Mouse (Mus musculus) Patski (cell line): ENCODE results near the gene Col6a5. TPM values are rescaled to one million over a fixed set of nuclear protein-coding genes. Genes with fewer than 3 reads are reported as not detected.

ENCODE experiments used
- ATAC-seq: fragments of 100-300 bp; one replicate; pipeline ENCODE4 v1.8.0; 2021
- CTCF ChIA-PET: fragments of 350-600 bp; sonication (Branson Sonifier 250); formaldehyde crosslinking; loops from one replicate; lab custom pipeline; 2022; ENCODE audit warnings: inconsistent platforms; lab: Charles Lee
- POLR2A ChIA-PET: fragments of 350-600 bp; sonication (Branson Sonifier 250); formaldehyde crosslinking; loops from one replicate; lab custom pipeline; 2022; ENCODE audit warnings: antibody characterized with exemption, inconsistent platforms; lab: Charles Lee
- DNase-seq: peaks from one replicate; pipeline ENCODE4 v3.0.0-alpha.2; 2011; ENCODE audit warnings: low read depth, low spot score
- H3K27me3 ChIP-seq: fragments of 371-371 bp; one replicate; pipeline ENCODE4 v1.5.1; 2021
- CTCF ChIP-seq: fragments of 100-300 bp; IDR thresholded peaks from one replicate; pipeline ENCODE4 v1.5.1; 2021
- in situ Hi-C: fragments of 300-500 bp; cut with MboI; formaldehyde crosslinking; loops from 3 replicates; pipeline ENCODE4 v1.11.1; 2018; ENCODE audit warnings: low pct_unique_long_range_greater_than_20kb, mixed read lengths
- polyA plus RNA-seq: library from polyadenylated mRNA; unstranded; gene quantifications from one replicate; pipeline ENCODE4 v1.2.3, GENCODE M21; 2021

The Col6a5 gene
- polyA plus RNA-seq, 1 experiment from 2014 or later = not detected

DNA sequence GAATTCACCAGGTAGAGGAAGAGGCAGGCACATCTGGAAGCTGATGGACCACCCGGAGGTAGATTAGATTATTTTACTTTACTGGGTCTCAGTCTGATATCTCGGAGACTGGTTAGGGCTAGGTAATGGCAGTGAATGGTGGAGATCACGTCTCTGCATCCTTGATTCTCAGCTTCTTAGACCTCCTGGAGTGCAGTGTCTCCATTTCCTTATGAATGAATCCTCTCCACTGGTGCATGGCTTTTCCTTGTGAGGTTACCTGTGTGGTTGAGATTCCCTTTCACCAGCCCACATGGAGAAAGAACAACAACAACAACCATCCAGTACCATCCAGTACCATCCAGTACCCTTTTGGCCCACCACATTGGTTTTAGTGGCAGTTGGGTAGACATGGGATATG is 11.6 kb upstream of the Col6a5 start:
- no peaks in the 10 kb centered on the region for H3K27me3 ChIP-seq
- in situ Hi-C loops = no loop called here
- DNase-seq (no peak), ATAC-seq (no peak)
- ChIA-PET CTCF (no interaction called here), POLR2A (no interaction called here)
- no peak for TF ChIP-seq CTCF

DNA sequence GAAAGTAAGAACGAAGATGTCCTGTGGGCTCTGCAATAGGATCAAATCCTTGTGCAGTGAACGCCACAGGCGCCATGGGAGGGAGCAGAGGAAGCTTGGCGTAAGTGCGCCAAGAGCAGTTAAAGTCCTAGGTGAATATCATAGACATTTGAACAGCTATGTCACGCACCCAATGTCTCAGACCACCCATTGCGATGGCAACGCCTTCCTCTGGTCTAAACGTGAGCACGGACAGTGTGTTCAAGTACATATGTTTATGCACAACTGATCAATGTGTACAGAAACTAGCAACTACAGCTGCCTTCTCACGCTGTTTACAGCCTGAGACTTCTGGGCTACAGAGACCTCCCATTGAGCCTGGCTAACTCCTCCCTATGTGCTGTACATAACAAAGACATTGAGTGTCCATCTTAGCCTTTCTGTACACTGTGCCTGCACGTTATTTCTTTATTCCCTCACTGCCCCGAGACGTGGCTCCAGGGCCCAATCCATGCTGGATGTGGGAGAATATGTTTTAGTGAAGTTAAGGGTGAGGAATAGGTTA is 11.0 kb upstream of the Col6a5 start:
- no peaks in the 10 kb centered on the region for H3K27me3 ChIP-seq
- in situ Hi-C loops = no loop called here

DNA sequence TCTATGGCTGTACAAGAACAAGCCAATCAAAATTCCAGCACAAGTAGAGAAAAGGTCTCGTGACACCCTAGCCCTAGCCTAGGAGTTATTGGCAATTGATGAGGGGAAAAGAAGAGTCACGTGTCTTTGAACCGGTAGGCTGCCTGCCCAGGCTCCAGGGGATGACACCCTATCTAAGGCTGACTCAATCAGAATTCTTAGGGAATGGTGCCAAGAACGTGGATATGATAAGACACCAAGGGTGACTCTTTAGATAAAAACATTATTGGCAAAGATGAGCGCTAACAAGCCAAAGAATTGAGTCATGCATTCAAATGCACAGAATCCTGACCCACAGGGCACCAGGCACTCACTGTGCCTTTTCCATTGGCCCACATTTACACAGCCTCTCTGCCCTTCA is 10.5 kb upstream of the Col6a5 start:
- H3K27me3 ChIP-seq = no peaks in the 10 kb centered on the region
- no peak for ATAC-seq
- ChIA-PET POLR2A (no interaction called here), CTCF (no interaction called here)
- DNase-seq = no peak
- TF ChIP-seq CTCF = no peak
- in situ Hi-C loops = no loop called here

More for the DNA sequence above, 11.0 kb upstream of the Col6a5 start:
- CTCF ChIA-PET = no interaction called here
- POLR2A ChIA-PET = no interaction called here
- ATAC-seq (no peak), DNase-seq (no peak)
- no peak for TF ChIP-seq CTCF

DNA sequence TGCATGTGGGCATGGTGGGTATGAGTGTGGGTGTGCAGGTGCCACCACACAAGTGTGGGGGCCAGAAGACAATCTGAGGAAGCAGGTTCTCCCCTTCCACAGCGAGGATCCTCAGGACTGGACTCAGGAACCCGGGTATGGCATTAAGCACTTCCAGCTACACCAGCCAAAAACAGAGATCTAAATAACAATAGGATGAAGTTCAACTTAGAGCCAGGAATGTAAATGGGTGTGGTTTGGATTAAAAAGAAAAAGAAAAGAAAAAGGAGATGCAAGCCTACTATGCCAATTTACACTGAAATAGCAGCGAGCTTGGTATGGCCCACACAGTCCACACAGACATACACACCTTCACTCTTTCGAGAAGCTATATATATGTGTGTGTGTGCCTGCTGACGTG is 7.5 kb upstream of the Col6a5 start:
- no peak for TF ChIP-seq CTCF
- CTCF ChIA-PET = no interaction called here
- no peak for ATAC-seq
- DNase-seq = no peak
- POLR2A ChIA-PET = no interaction called here
- H3K27me3 ChIP-seq = peaks cover 2% of the 10 kb centered on the region
- in situ Hi-C loops = no loop called here

DNA sequence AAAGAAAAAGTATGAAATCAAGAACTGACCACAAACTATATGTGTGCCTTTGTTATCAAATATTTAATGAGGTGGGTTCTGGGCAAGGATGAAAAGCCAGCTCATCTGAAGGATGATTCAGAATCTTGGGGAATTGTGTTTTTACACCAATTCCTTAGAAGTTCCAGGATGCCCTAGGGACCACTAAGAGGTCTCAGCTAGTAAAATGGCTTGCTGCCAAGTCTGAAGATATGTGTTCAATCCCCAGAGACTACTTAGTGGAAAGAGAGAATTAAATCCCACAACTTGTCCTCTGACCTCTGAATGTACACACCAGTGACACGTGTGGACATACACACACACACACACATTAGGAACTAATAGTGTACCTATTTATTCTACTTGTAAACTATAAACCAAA is 1.3 kb downstream of the Col6a5 start:
- DNase-seq = no peak
- no peak for TF ChIP-seq CTCF
- CTCF ChIA-PET = no interaction called here
- POLR2A ChIA-PET = interaction anchor here (0.6 kb wide), 1 partner anchor 24 kb away, joined by 3 read pairs; no protein-coding TSS in a partner anchor
- ATAC-seq = no peak
- in situ Hi-C loops = no loop called here
- peaks cover 8% of the 10 kb centered on the region for H3K27me3 ChIP-seq

DNA sequence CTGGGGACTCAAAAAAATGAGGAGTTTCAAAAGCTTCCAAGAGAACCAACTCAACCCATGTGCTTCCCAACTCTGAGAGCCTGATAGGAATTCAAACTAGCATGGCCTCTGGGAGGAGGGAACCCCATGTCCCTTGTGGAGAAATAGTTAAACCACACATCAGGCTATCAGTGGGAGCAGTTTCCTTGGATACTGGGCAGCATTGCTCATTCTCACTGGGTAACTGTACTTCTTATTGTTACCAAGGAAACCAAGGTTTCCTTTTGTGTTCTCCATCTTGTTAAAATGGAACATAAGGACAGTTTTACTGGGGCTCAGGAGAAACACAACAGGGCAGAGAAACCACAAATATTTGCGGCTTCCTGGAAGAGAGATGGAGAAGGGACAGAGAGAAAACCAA is 10.7 kb downstream of the Col6a5 start:
- ATAC-seq (no peak), DNase-seq (no peak)
- POLR2A ChIA-PET = no interaction called here
- TF ChIP-seq CTCF = no peak
- CTCF ChIA-PET = no interaction called here
- no peaks in the 10 kb centered on the region for H3K27me3 ChIP-seq
- in situ Hi-C loops = no loop called here

DNA sequence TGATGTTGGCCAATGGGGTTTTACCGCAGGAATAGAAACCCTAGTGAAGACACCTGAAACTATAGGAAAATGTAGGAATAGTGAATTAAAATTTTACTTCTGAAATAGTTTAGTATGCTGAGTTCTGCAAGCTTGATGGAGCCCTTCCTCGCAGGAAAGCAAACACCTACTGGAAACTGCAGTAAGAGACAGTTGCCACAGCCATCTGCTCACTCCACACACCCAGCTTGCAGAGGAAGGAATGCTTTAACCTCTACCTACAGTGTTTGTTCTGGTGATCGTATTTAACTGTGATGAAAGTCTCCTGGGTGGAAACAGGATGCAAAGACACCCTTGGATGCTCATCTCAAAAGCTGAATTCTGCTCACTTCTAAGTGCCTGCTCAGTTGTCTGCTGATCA is 12.9 kb downstream of the Col6a5 start:
- in situ Hi-C loops = no loop called here

DNA sequence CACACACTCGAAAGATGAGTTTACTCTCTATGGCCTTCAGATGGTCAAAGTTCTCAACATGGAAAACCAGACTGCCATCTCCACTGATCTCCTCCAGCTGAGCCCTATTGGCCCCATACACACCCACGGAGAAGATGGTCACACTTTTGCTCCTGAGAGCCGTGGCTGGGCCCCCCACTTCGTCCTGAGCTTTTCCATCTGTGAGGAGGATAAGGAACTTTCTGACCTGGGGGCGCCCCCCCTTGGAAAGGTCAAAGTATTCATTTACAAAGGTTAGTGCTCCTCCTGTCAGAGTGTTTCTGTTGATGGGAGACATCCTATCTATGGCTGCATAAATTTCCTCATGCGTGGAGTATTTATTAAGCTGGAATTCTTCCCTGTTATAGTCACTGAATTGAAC is 26.6 kb downstream of the Col6a5 start:
- ChIA-PET CTCF (interaction anchor here (1.1 kb wide), 1 partner anchor 14 kb away, joined by 3 read pairs; no protein-coding TSS in a partner anchor), POLR2A (no interaction called here)
- H3K27me3 ChIP-seq = no peaks in the 10 kb centered on the region
- ATAC-seq = no peak
- in situ Hi-C loops = no loop called here
- no peak for TF ChIP-seq CTCF
- DNase-seq = no peak

More for the DNA sequence above, 12.9 kb downstream of the Col6a5 start:
- CTCF ChIA-PET = interaction anchor here (1.2 kb wide), 1 partner anchor 14 kb away, joined by 3 read pairs; no protein-coding TSS in a partner anchor
- no peak for TF ChIP-seq CTCF
- H3K27me3 ChIP-seq = no peaks in the 10 kb centered on the region
- DNase-seq (no peak), ATAC-seq (no peak)
- POLR2A ChIA-PET = no interaction called here

DNA sequence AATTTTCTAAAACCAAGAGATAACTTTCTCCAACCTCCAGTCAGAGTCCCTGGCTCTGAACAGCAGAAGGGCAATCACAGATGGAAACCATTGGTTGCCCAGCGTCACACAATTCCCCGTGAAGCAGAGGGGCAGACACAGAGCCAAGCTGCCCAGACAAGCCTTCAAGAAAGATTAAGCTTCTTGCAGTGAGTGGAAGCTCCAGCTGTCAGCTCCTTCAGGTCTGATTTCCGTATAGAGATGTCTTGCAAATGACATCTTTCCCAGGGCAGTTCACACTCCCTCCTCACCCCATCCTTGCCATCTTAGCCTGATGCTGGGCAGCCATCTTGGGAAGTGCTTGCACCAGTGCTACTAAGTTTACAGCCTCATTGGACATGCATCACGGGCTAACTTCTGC is 31.2 kb downstream of the Col6a5 start:
- ChIA-PET POLR2A (no interaction called here), CTCF (no interaction called here)
- DNase-seq (no peak), ATAC-seq (no peak)
- H3K27me3 ChIP-seq = no peaks in the 10 kb centered on the region
- in situ Hi-C loops = no loop called here
- TF ChIP-seq CTCF = no peak

DNA sequence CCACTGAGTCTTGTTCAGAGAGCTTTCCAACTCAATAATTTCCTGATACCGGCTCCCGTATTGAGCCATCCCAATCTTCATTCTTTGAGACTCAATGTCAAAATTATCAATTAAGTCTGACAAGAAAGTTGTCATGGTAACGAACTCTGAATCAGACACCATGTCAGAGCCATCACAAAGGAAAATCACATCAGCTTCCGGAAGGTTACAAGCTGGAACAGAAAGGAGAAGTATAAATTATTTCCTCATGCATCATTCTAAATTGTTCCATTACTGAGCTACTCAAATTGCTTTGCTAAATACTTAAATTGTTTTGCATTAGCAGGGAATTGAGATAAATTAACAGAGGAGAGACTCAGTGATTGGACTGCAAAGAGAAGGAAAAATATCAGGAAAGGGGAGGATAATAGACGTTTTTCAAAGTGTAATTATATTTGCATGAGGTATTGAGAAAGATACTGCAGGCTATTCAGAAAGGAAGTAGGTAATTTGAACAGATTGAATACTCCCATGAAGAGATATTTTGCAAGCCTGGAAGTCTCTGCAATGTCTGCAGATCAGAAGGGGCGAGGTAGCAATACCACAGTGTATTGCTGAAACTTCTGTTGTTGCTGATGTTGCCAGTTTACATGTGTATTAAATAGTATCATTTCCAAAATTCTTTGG is 31.9 kb downstream of the Col6a5 start:
- ChIA-PET POLR2A (no interaction called here), CTCF (no interaction called here)
- DNase-seq (no peak), ATAC-seq (no peak)
- no peaks in the 10 kb centered on the region for H3K27me3 ChIP-seq
- in situ Hi-C loops = no loop called here
- TF ChIP-seq CTCF = no peak

DNA sequence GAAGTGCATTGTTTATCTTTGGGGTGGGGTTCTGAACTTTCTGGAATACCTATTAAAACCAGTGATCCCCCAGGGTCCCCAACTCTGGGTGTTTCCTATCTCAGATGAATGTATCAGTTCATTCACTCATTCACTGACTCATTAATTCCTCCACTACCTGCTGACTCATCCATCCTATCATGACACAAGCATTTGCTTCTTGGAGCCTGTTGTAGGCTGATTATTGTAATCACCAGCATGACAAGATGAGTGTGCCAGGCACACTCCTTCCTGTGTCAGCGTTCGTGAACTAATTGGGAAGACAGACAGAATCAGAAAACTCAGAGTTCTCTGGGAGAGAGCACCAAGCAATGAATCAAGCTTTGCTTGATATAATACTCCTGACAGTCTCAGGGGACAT is 36.8 kb downstream of the Col6a5 start:
- DNase-seq = peak; percentile 13
- ATAC-seq = peak; percentile 63
- ChIA-PET CTCF (no interaction called here), POLR2A (no interaction called here)
- TF ChIP-seq CTCF = no peak
- H3K27me3 ChIP-seq = no peaks in the 10 kb centered on the region
- in situ Hi-C loops = no loop called here
